Mouse (Mus musculus): ENCODE data around the gene Srrm4. TPM values are rescaled to one million over a fixed set of nuclear protein-coding genes. Genes with fewer than 3 reads are reported as not detected.

The Srrm4 gene
- total RNA-seq, 1 experiment = 0.22 TPM

DNA sequence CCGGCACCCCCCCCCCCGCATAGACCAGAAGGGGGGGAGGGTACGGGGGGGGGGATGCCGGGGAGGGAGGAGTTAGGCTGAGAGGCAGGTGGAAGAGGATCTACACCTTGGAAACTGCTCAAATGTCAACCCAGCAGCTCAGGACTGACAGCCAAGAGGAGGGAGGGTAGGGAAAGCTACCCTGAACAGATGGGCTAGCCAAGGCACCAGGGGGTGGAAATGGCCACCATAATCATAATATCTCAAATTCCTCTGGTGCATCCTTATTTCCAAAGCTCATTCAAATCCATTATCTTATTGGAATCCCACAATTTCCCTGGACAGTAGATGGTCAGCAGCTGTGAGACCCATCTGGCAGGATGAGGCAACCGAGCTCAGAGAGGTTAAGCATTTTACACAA lies 19.7 kb downstream of the Srrm4 start:
- in situ Hi-C loops (cut with MboI; ENCODE audit: low sequenced_read_pairs in 2 of 2, unreplicated experiment in 2 of 2) = no loop called here
- Histone ChIP-seq H3K27ac (ENCODE audit: insufficient read depth, low read depth, low read length, poor library complexity, severe bottlenecking) (no peak overlapping the region), H3K9me3 (ENCODE audit: control insufficient read depth, insufficient read depth, low read depth, low read length) (no peaks in the 10 kb centered on the region)

DNA sequence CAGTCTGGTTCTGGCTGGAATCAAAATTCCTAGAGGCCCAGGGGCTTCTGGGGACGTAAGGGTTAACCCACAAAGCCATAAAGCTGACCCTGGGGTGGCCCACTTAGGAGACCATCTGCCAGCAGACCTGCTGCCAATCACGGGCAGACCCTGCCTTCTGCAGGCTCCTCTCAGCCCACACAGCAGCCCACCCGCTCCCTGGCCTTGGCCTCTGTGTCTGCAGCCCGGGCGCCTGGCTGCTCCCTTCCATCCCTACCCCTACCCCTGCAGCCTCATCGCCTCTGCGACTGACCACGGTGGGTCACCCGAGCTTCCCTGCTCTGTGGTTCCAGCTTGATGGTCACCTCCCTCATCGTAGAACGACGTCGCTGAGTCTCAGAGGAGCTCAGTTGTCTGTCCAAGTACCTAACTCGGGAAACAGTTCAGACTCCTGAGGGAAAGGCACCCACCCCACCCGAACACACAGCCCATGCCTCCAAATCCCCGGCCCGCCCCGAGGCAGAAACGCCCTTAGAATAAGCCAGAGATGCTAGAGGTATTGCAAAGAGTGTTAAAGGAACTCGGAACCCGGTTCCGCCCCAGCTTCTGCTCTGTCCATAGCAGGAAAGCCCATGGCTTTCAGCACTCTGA lies 20.3 kb downstream of the Srrm4 start:
- TF ChIP-seq MAFK (IDR thresholded peaks at IDR 0.05; ENCODE audit: insufficient read depth, low read depth, low read length) (no peak), HCFC1 (IDR thresholded peaks at IDR 0.05; ENCODE audit: borderline replicate concordance, insufficient read depth, low read length) (no peak), CHD2 (IDR thresholded peaks at IDR 0.05; ENCODE audit: low read depth, low read length) (no peak), ZNF384 (IDR thresholded peaks at IDR 0.05; ENCODE audit: low read depth, low read length) (no peak), ZC3H11A (IDR thresholded peaks at IDR 0.05; ENCODE audit: borderline replicate concordance, low read depth, low read length) (no peak)
- DNase-seq (ENCODE audit: low read depth, low spot score) = no peak
- Histone ChIP-seq H3K27ac (ENCODE audit: insufficient read depth, low read depth, low read length, poor library complexity, severe bottlenecking) (no peak overlapping the region), H3K36me3 (ENCODE audit: control insufficient read depth, insufficient read depth, low read length, poor library complexity, severe bottlenecking) (no peaks in the 10 kb centered on the region), H3K9me3 (ENCODE audit: control insufficient read depth, insufficient read depth, low read depth, low read length) (no peaks in the 10 kb centered on the region), H3K4me1 (ENCODE audit: control insufficient read depth in 2 of 2, insufficient read depth in 2 of 2, low read length in 2 of 2, poor library complexity in 1 of 2) (peaks cover 2 to 13% of the 10 kb centered on the region in 2 experiments; a peak in 1 of 4 replicates), H3K9ac (ENCODE audit: insufficient read depth, low read depth, low read length, poor library complexity, severe bottlenecking) (no peak overlapping the region), H3K4me3 (ENCODE audit: insufficient read depth in 1 of 2, low read depth in 1 of 2, low read length in 2 of 2, poor library complexity in 1 of 2, severe bottlenecking in 1 of 2) (no peak overlapping the region)
- in situ Hi-C loops (cut with MboI; ENCODE audit: low sequenced_read_pairs in 2 of 2, unreplicated experiment in 2 of 2) = no loop called here

More for the DNA sequence above, 19.7 kb downstream of the Srrm4 start:
- no peaks in the 10 kb centered on the region for H3K36me3 ChIP-seq (ENCODE audit: control insufficient read depth, insufficient read depth, low read length, poor library complexity, severe bottlenecking)
- TF ChIP-seq ZNF384 (IDR thresholded peaks at IDR 0.05; ENCODE audit: low read depth, low read length) = no peak
- no peak for TF ChIP-seq ZC3H11A (IDR thresholded peaks at IDR 0.05; ENCODE audit: borderline replicate concordance, low read depth, low read length)
- no peak for TF ChIP-seq MAFK (IDR thresholded peaks at IDR 0.05; ENCODE audit: insufficient read depth, low read depth, low read length)
- no peak for TF ChIP-seq HCFC1 (IDR thresholded peaks at IDR 0.05; ENCODE audit: borderline replicate concordance, insufficient read depth, low read length)
- TF ChIP-seq CHD2 (IDR thresholded peaks at IDR 0.05; ENCODE audit: low read depth, low read length) = no peak
- no peak for DNase-seq (ENCODE audit: low read depth, low spot score)
- H3K4me3 ChIP-seq (ENCODE audit: insufficient read depth in 1 of 2, low read depth in 1 of 2, low read length in 2 of 2, poor library complexity in 1 of 2, severe bottlenecking in 1 of 2) = no peak overlapping the region
- no peak overlapping the region for H3K9ac ChIP-seq (ENCODE audit: insufficient read depth, low read depth, low read length, poor library complexity, severe bottlenecking)
- peaks cover 2 to 13% of the 10 kb centered on the region in 2 experiments; a peak in 1 of 4 replicates for H3K4me1 ChIP-seq (ENCODE audit: control insufficient read depth in 2 of 2, insufficient read depth in 2 of 2, low read length in 2 of 2, poor library complexity in 1 of 2)

GRCm38 (mm10) chr5:116570566-116570965 lies 21.1 kb downstream of the Srrm4 start:
- Histone ChIP-seq H3K36me3 (ENCODE audit: control insufficient read depth, insufficient read depth, low read length, poor library complexity, severe bottlenecking) (no peaks in the 10 kb centered on the region), H3K4me1 (ENCODE audit: control insufficient read depth in 2 of 2, insufficient read depth in 2 of 2, low read length in 2 of 2, poor library complexity in 1 of 2) (peaks cover 2 to 13% of the 10 kb centered on the region in 2 experiments; a peak in 1 of 4 replicates), H3K9ac (ENCODE audit: insufficient read depth, low read depth, low read length, poor library complexity, severe bottlenecking) (no peak overlapping the region), H3K9me3 (ENCODE audit: control insufficient read depth, insufficient read depth, low read depth, low read length) (no peaks in the 10 kb centered on the region), H3K4me3 (ENCODE audit: insufficient read depth in 1 of 2, low read depth in 1 of 2, low read length in 2 of 2, poor library complexity in 1 of 2, severe bottlenecking in 1 of 2) (no peak overlapping the region), H3K27ac (ENCODE audit: insufficient read depth, low read depth, low read length, poor library complexity, severe bottlenecking) (no peak overlapping the region)
- in situ Hi-C loops (cut with MboI; ENCODE audit: low sequenced_read_pairs in 2 of 2, unreplicated experiment in 2 of 2) = no loop called here
- no peak for TF ChIP-seq ZNF384 (IDR thresholded peaks at IDR 0.05; ENCODE audit: low read depth, low read length)
- TF ChIP-seq MAFK (IDR thresholded peaks at IDR 0.05; ENCODE audit: insufficient read depth, low read depth, low read length) = no peak
- TF ChIP-seq ZC3H11A (IDR thresholded peaks at IDR 0.05; ENCODE audit: borderline replicate concordance, low read depth, low read length) = no peak
- no peak for TF ChIP-seq CHD2 (IDR thresholded peaks at IDR 0.05; ENCODE audit: low read depth, low read length)
- no peak for TF ChIP-seq HCFC1 (IDR thresholded peaks at IDR 0.05; ENCODE audit: borderline replicate concordance, insufficient read depth, low read length)
- no peak for DNase-seq (ENCODE audit: low read depth, low spot score)

DNA sequence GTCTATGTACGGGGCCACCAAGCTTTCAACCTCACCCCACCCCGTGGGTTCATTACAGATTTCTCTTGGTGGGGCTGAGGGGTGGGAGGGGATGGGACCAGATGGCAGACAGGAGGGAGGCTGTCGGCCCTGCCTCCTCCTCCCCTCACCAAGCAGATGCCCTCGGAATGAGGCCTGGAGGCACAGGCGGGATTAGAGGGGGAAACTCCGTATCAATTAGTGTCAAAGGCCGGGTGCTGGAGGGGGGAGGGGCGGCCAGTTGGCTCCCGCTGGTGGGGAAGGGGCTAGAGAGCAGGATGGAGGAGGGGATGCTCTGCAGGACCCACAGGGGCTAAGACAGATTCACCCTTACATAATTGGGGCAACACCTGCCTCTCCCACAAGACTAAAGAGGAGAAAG lies 22.0 kb downstream of the Srrm4 start:
- Histone ChIP-seq H3K27ac (ENCODE audit: insufficient read depth, low read depth, low read length, poor library complexity, severe bottlenecking) (peak overlapping the region; percentile 5; the same call in 1 of the 2 replicates), H3K9ac (ENCODE audit: insufficient read depth, low read depth, low read length, poor library complexity, severe bottlenecking) (no peak overlapping the region), H3K9me3 (ENCODE audit: control insufficient read depth, insufficient read depth, low read depth, low read length) (no peaks in the 10 kb centered on the region), H3K36me3 (ENCODE audit: control insufficient read depth, insufficient read depth, low read length, poor library complexity, severe bottlenecking) (no peaks in the 10 kb centered on the region), H3K4me3 (ENCODE audit: insufficient read depth in 1 of 2, low read depth in 1 of 2, low read length in 2 of 2, poor library complexity in 1 of 2, severe bottlenecking in 1 of 2) (no peak overlapping the region), H3K4me1 (ENCODE audit: control insufficient read depth in 2 of 2, insufficient read depth in 2 of 2, low read length in 2 of 2, poor library complexity in 1 of 2) (peaks cover 2 to 13% of the 10 kb centered on the region in 2 experiments; a peak in 1 of 4 replicates)
- TF ChIP-seq HCFC1 (IDR thresholded peaks at IDR 0.05; ENCODE audit: borderline replicate concordance, insufficient read depth, low read length) (no peak), CHD2 (IDR thresholded peaks at IDR 0.05; ENCODE audit: low read depth, low read length) (no peak), ZNF384 (IDR thresholded peaks at IDR 0.05; ENCODE audit: low read depth, low read length) (no peak), MAFK (IDR thresholded peaks at IDR 0.05; ENCODE audit: insufficient read depth, low read depth, low read length) (no peak), ZC3H11A (IDR thresholded peaks at IDR 0.05; ENCODE audit: borderline replicate concordance, low read depth, low read length) (no peak)
- DNase-seq (ENCODE audit: low read depth, low spot score) = no peak
- in situ Hi-C loops (cut with MboI; ENCODE audit: low sequenced_read_pairs in 2 of 2, unreplicated experiment in 2 of 2) = no loop called here
